ENCODE assay signal across 8 mouse cellular contexts in the genomic region with DNA sequence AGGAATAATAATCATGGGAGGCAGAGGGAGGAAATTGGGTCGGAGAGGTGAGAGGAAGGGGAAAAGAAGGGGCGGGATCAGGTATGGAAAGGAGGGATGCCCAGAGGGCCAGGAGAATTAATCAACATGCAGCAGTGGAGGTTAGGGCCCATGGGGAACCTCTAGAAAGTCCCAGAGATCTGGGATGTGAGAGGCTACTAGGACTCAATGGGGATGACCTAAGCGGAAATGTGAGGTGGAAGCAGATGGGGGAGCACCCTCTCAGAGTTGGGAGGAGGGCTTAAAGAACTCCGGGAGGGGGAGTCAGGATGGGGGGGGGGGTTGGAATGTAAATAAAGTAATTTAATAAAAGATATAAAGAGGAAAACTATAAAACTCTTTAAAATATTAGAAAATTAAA. TPM values are rescaled to one million over a fixed set of nuclear protein-coding genes. Genes with fewer than 3 reads are reported as not detected.
DNase-seq lines count a peak whose midpoint lies in the region; ATAC-seq lines count a peak whose summit lies in the region.

No protein-coding gene starts in this region.

- DNase-seq in forebrain, embryonic 11.5 days (ENCODE audit: low spot score): no peak
- no peak for DNase-seq in midbrain, embryonic 10.5 days (ENCODE audit: low spot score)
- no peak for DNase-seq in midbrain, embryonic 11.5 days (ENCODE audit: low spot score, missing footprints)
- no peak for DNase-seq in intestine, embryonic 14.5 days (ENCODE audit: low spot score)
- DNase-seq in left cerebral cortex, postnatal 25 days (ENCODE audit: low spot score in 2 of 2): no peak
- DNase-seq in right cerebral cortex, postnatal 14 days: no peak

- H3K27ac ChIP-seq in forebrain, embryonic 12.5 days: 0 out of 2 replicates have a peak overlapping the region, but pooled peaks have one; percentile 8
- no peak overlapping the region for H3K27ac ChIP-seq in forebrain, embryonic 11.5 days (ENCODE audit: low read depth, low read length)
- H3K27ac ChIP-seq in midbrain, embryonic 10.5 days (replicated peaks): peak overlapping the region; percentile 97; the same call in 1 of the 2 replicates
- H3K27ac ChIP-seq in midbrain, embryonic 11.5 days (ENCODE audit: low read depth, low read length): no peak overlapping the region
- no peak overlapping the region for H3K27ac ChIP-seq in intestine, embryonic 14.5 days (ENCODE audit: low read depth)
- H3K27ac ChIP-seq in stomach, embryonic 15.5 days: no peak overlapping the region

- WGBS in forebrain, embryonic 12.5 days: 77% methylated on average over 4 of the region's 4 CpGs
- 78% methylated on average over 4 of the region's 4 CpGs for WGBS in forebrain, embryonic 11.5 days
- 85% methylated on average over 4 of the region's 4 CpGs for WGBS in midbrain, embryonic 10.5 days
- WGBS in midbrain, embryonic 11.5 days: 74% methylated on average over 4 of the region's 4 CpGs
- 85% methylated on average over 4 of the region's 4 CpGs for WGBS in intestine, embryonic 14.5 days
- WGBS in stomach, embryonic 15.5 days: 75% methylated on average over 4 of the region's 4 CpGs

- no peak overlapping the region for H3K9ac ChIP-seq in forebrain, embryonic 12.5 days
- no peak overlapping the region for H3K9ac ChIP-seq in forebrain, embryonic 11.5 days (ENCODE audit: low read length)
- no peak overlapping the region for H3K9ac ChIP-seq in midbrain, embryonic 11.5 days (ENCODE audit: low read length)
- H3K9ac ChIP-seq in intestine, embryonic 14.5 days (ENCODE audit: low read length): no peak overlapping the region
- no peak overlapping the region for H3K9ac ChIP-seq in stomach, embryonic 15.5 days

- no peaks in the 10 kb centered on the region for H3K9me3 ChIP-seq in forebrain, embryonic 12.5 days
- no peaks in the 10 kb centered on the region for H3K9me3 ChIP-seq in forebrain, embryonic 11.5 days (ENCODE audit: control insufficient read depth, low read length)
- no peaks in the 10 kb centered on the region for H3K9me3 ChIP-seq in midbrain, embryonic 10.5 days (replicated peaks)
- H3K9me3 ChIP-seq in midbrain, embryonic 11.5 days (ENCODE audit: control insufficient read depth, low read length): no peaks in the 10 kb centered on the region
- no peaks in the 10 kb centered on the region for H3K9me3 ChIP-seq in intestine, embryonic 14.5 days (ENCODE audit: control insufficient read depth, low read length)
- no peaks in the 10 kb centered on the region for H3K9me3 ChIP-seq in stomach, embryonic 15.5 days

- H3K4me3 ChIP-seq in forebrain, embryonic 12.5 days (replicated peaks): no peak overlapping the region
- H3K4me3 ChIP-seq in forebrain, embryonic 11.5 days (ENCODE audit: low read depth, low read length): no peak overlapping the region; the same call in 1 of the 2 replicates
- H3K4me3 ChIP-seq in midbrain, embryonic 10.5 days: peak overlapping the region; percentile 91
- no peak overlapping the region for H3K4me3 ChIP-seq in midbrain, embryonic 11.5 days (ENCODE audit: low read depth, low read length)
- H3K4me3 ChIP-seq in intestine, embryonic 14.5 days (ENCODE audit: low read depth, low read length): peak overlapping the region; percentile 65
- H3K4me3 ChIP-seq in stomach, embryonic 15.5 days (replicated peaks): no peak overlapping the region

- intact Hi-C loops in left cerebral cortex, postnatal 25 days (cut with DNase I): loop anchor here (1.0 to 2.0 kb wide), 2 partner anchors 166 to 443 kb away; a partner anchor contains a TSS

- no peaks in the 10 kb centered on the region for H3K27me3 ChIP-seq in forebrain, embryonic 12.5 days
- H3K27me3 ChIP-seq in forebrain, embryonic 11.5 days (ENCODE audit: control insufficient read depth, insufficient read depth, low read length): no peaks in the 10 kb centered on the region
- H3K27me3 ChIP-seq in midbrain, embryonic 10.5 days (ENCODE audit: low read depth, poor library complexity, severe bottlenecking): no peaks in the 10 kb centered on the region
- no peaks in the 10 kb centered on the region for H3K27me3 ChIP-seq in midbrain, embryonic 11.5 days (ENCODE audit: control insufficient read depth, insufficient read depth, low read length)
- H3K27me3 ChIP-seq in intestine, embryonic 14.5 days (replicated peaks; ENCODE audit: control insufficient read depth, insufficient read depth, low read length): no peaks in the 10 kb centered on the region
- H3K27me3 ChIP-seq in stomach, embryonic 15.5 days (replicated peaks): no peaks in the 10 kb centered on the region

- H3K4me2 ChIP-seq in forebrain, embryonic 12.5 days: peak overlapping the region; percentile 74; the same call in 1 of the 2 replicates
- no peak overlapping the region for H3K4me2 ChIP-seq in forebrain, embryonic 11.5 days (ENCODE audit: low read depth, low read length, severe bottlenecking)
- no peak overlapping the region for H3K4me2 ChIP-seq in midbrain, embryonic 11.5 days
- peak overlapping the region; percentile 71 for H3K4me2 ChIP-seq in intestine, embryonic 14.5 days (ENCODE audit: low read length)
- peak overlapping the region; percentile 67; the same call in 1 of the 2 replicates for H3K4me2 ChIP-seq in stomach, embryonic 15.5 days

- no peak for ATAC-seq in forebrain, embryonic 12.5 days (ENCODE audit: low FRiP score)
- ATAC-seq in forebrain, embryonic 11.5 days (replicated peaks; ENCODE audit: low FRiP score): no peak
- ATAC-seq in midbrain, embryonic 11.5 days (ENCODE audit: low FRiP score): no peak
- ATAC-seq in intestine, embryonic 14.5 days (replicated peaks; ENCODE audit: low FRiP score, low TSS enrichment, low read depth): no peak
- no peak for ATAC-seq in stomach, embryonic 15.5 days (ENCODE audit: insufficient read depth, low FRiP score, low read depth)

- 0 out of 2 replicates have a peak, but pooled peaks cover 7% of the 10 kb centered on the region for H3K36me3 ChIP-seq in forebrain, embryonic 12.5 days (replicated peaks)
- H3K36me3 ChIP-seq in forebrain, embryonic 11.5 days (ENCODE audit: control insufficient read depth, insufficient read depth, low read length): no peaks in the 10 kb centered on the region
- peaks cover 27% of the 10 kb centered on the region for H3K36me3 ChIP-seq in midbrain, embryonic 10.5 days
- no peaks in the 10 kb centered on the region for H3K36me3 ChIP-seq in midbrain, embryonic 11.5 days (ENCODE audit: control insufficient read depth, insufficient read depth, low read length)
- H3K36me3 ChIP-seq in intestine, embryonic 14.5 days (ENCODE audit: control insufficient read depth, insufficient read depth, low read length): peaks cover 17% of the 10 kb centered on the region; the same call in 1 of the 2 replicates
- no peaks in the 10 kb centered on the region for H3K36me3 ChIP-seq in stomach, embryonic 15.5 days

- H3K4me1 ChIP-seq in forebrain, embryonic 12.5 days: peaks cover 12% of the 10 kb centered on the region
- no peaks in the 10 kb centered on the region for H3K4me1 ChIP-seq in forebrain, embryonic 11.5 days (replicated peaks; ENCODE audit: control insufficient read depth, insufficient read depth, low read length)
- H3K4me1 ChIP-seq in midbrain, embryonic 10.5 days: peaks cover 17% of the 10 kb centered on the region; the same call in 1 of the 2 replicates
- H3K4me1 ChIP-seq in midbrain, embryonic 11.5 days (ENCODE audit: control insufficient read depth, insufficient read depth, low read length): no peaks in the 10 kb centered on the region
- H3K4me1 ChIP-seq in intestine, embryonic 14.5 days (replicated peaks; ENCODE audit: control insufficient read depth, insufficient read depth, low read length): no peaks in the 10 kb centered on the region
- H3K4me1 ChIP-seq in stomach, embryonic 15.5 days: 0 out of 2 replicates have a peak, but pooled peaks cover 3% of the 10 kb centered on the region

RNA-seq across cellular contexts. Expression of a gene that starts 0.9 kb away (rescaled TPM):
- 22.0 and 26.8 TPM in 2 replicates for polyA plus RNA-seq in forebrain, embryonic 12.5 days (2016; fragmentation: Nextera tagmentation; extraction: Ambion mirVana)
- polyA plus RNA-seq in forebrain, embryonic 11.5 days (2014; fragmentation: Nextera tagmentation; extraction: Ambion mirVana): 15.4 and 23.8 TPM in 2 replicates
- 19.7 and 20.9 TPM in 2 replicates for polyA plus RNA-seq in midbrain, embryonic 10.5 days (2016; fragmentation: Nextera tagmentation; extraction: Ambion mirVana)
- polyA plus RNA-seq in midbrain, embryonic 11.5 days (2014; fragmentation: Nextera tagmentation; extraction: Ambion mirVana): 14.8 and 17.5 TPM in 2 replicates
- polyA plus RNA-seq in intestine, embryonic 14.5 days (2014; fragmentation: Nextera tagmentation; extraction: Ambion mirVana): 19.4 and 22.0 TPM in 2 replicates
- polyA plus RNA-seq in stomach, embryonic 15.5 days (2015; fragmentation: Nextera tagmentation; extraction: Ambion mirVana): 14.8 and 15.3 TPM in 2 replicates
- 10 to 100 TPM; 23.0 to 25.5 TPM for total RNA-seq in left cerebral cortex, postnatal 25 days (2021)

Comparison
In these comparisons a context has a peak if more than half of its experiments do, and no peak if none do; other contexts are left out.
1. H3K27ac ChIP-seq: peak in forebrain, embryonic 12.5 days (single experiment) and midbrain, embryonic 10.5 days (single experiment); none in forebrain, embryonic 11.5 days (single experiment), midbrain, embryonic 11.5 days (single experiment), intestine, embryonic 14.5 days (single experiment) and stomach, embryonic 15.5 days (single experiment).
2. H3K4me2 ChIP-seq: peak in forebrain, embryonic 12.5 days (single experiment), intestine, embryonic 14.5 days (single experiment) and stomach, embryonic 15.5 days (single experiment); none in forebrain, embryonic 11.5 days (single experiment) and midbrain, embryonic 11.5 days (single experiment).
3. H3K4me3 ChIP-seq: peak in midbrain, embryonic 10.5 days (single experiment) and intestine, embryonic 14.5 days (single experiment); none in forebrain, embryonic 12.5 days (single experiment), forebrain, embryonic 11.5 days (single experiment), midbrain, embryonic 11.5 days (single experiment) and stomach, embryonic 15.5 days (single experiment).